Mouse (Mus musculus): Measurements from ENCODE around the gene Mcrip1. TPM values are rescaled to one million over a fixed set of nuclear protein-coding genes. Genes with fewer than 3 reads are reported as not detected.

The Mcrip1 gene
- polyA plus RNA-seq, 1 experiment from 2014 or later, result 219 TPM

GRCm38 (mm10) chr11:120501018-120501417, 48.5 kb downstream of the Mcrip1 start:
- no peaks in the 10 kb centered on the region for H3K9me3 ChIP-seq (replicated peaks)
- H3K27me3 ChIP-seq, result no peaks in the 10 kb centered on the region
- ATAC-seq (ENCODE audit: low FRiP score), result no peak
- H3K27ac ChIP-seq, result no peak overlapping the region
- no peaks in the 10 kb centered on the region for H3K4me1 ChIP-seq
- H3K9ac ChIP-seq, result no peak overlapping the region
- H3K36me3 ChIP-seq, result peaks cover 35% of the 10 kb centered on the region
- 62% methylated on average over 6 of the region's 6 CpGs for WGBS
- no peak overlapping the region for H3K4me3 ChIP-seq
- no peak overlapping the region for H3K4me2 ChIP-seq (replicated peaks)

GRCm38 (mm10) chr11:120500357-120500756, 49.2 kb downstream of the Mcrip1 start:
- Histone ChIP-seq H3K4me2 (replicated peaks) (no peak overlapping the region), H3K9ac (no peak overlapping the region), H3K27me3 (no peaks in the 10 kb centered on the region), H3K9me3 (replicated peaks) (no peaks in the 10 kb centered on the region), H3K4me3 (no peak overlapping the region), H3K4me1 (no peaks in the 10 kb centered on the region), H3K27ac (no peak overlapping the region), H3K36me3 (peaks cover 42% of the 10 kb centered on the region)
- 19% methylated on average over 3 of the region's 3 CpGs for WGBS
- no peak for ATAC-seq (ENCODE audit: low FRiP score)

- Histone ChIP-seq H3K4me3 (no peak overlapping the region), H3K9me3 (replicated peaks) (no peaks in the 10 kb centered on the region), H3K27me3 (no peaks in the 10 kb centered on the region), H3K27ac (no peak overlapping the region), H3K4me2 (replicated peaks) (no peak overlapping the region), H3K9ac (no peak overlapping the region), H3K36me3 (peaks cover 46% of the 10 kb centered on the region), H3K4me1 (no peaks in the 10 kb centered on the region)
- no peak for ATAC-seq (ENCODE audit: low FRiP score)
- WGBS, result 81% methylated on average over 6 of the region's 6 CpGs
These were observed 49.6 kb downstream of the Mcrip1 start for GRCm38 (mm10) chr11:120499894-120500293.

- H3K9me3 ChIP-seq (replicated peaks), result no peaks in the 10 kb centered on the region
- 87% methylated on average over 5 of the region's 5 CpGs for WGBS
- H3K27ac ChIP-seq, result no peak overlapping the region
- H3K4me3 ChIP-seq, result no peak overlapping the region
- peaks cover under 1% of the 10 kb centered on the region for H3K4me1 ChIP-seq
- no peak for ATAC-seq (ENCODE audit: low FRiP score)
- no peak overlapping the region for H3K4me2 ChIP-seq (replicated peaks)
- H3K36me3 ChIP-seq, result peaks cover 53% of the 10 kb centered on the region
- H3K9ac ChIP-seq, result peak overlapping the region; percentile 23; the same call in 1 of the 2 replicates
- H3K27me3 ChIP-seq, result no peaks in the 10 kb centered on the region
These were observed 50.6 kb downstream of the Mcrip1 start for GRCm38 (mm10) chr11:120498891-120499290.

GRCm38 (mm10) chr11:120498226-120498625, 51.3 kb downstream of the Mcrip1 start:
- Histone ChIP-seq H3K4me2 (replicated peaks) (no peak overlapping the region), H3K27ac (no peak overlapping the region), H3K36me3 (peaks cover 53% of the 10 kb centered on the region), H3K4me3 (no peak overlapping the region), H3K9me3 (replicated peaks) (no peaks in the 10 kb centered on the region), H3K27me3 (no peaks in the 10 kb centered on the region), H3K9ac (no peak overlapping the region), H3K4me1 (peaks cover 7% of the 10 kb centered on the region)
- WGBS, result 95% methylated on average over 12 of the region's 12 CpGs
- ATAC-seq (ENCODE audit: low FRiP score), result no peak

GRCm38 (mm10) chr11:120497436-120497835, 52.1 kb downstream of the Mcrip1 start:
- no peak overlapping the region for H3K4me2 ChIP-seq (replicated peaks)
- peaks cover 15% of the 10 kb centered on the region for H3K4me1 ChIP-seq
- H3K9me3 ChIP-seq (replicated peaks), result no peaks in the 10 kb centered on the region
- no peak overlapping the region for H3K9ac ChIP-seq
- no peak overlapping the region for H3K4me3 ChIP-seq
- 92% methylated on average over 3 of the region's 3 CpGs for WGBS
- H3K36me3 ChIP-seq, result peaks cover 53% of the 10 kb centered on the region
- H3K27me3 ChIP-seq, result no peaks in the 10 kb centered on the region
- ATAC-seq (ENCODE audit: low FRiP score), result no peak
- no peak overlapping the region for H3K27ac ChIP-seq

- Histone ChIP-seq H3K27ac (no peak overlapping the region), H3K27me3 (no peaks in the 10 kb centered on the region), H3K4me3 (no peak overlapping the region), H3K36me3 (peaks cover 49% of the 10 kb centered on the region), H3K4me2 (replicated peaks) (peak overlapping the region; percentile 86; the same call in 1 of the 2 replicates), H3K4me1 (peaks cover 34% of the 10 kb centered on the region), H3K9me3 (replicated peaks) (no peaks in the 10 kb centered on the region), H3K9ac (no peak overlapping the region)
- WGBS, result 83% methylated on average over 3 of the region's 3 CpGs
- ATAC-seq (ENCODE audit: low FRiP score), result no peak
These were observed 55.6 kb downstream of the Mcrip1 start for GRCm38 (mm10) chr11:120493911-120494310.

- Histone ChIP-seq H3K9me3 (replicated peaks) (no peaks in the 10 kb centered on the region), H3K4me2 (replicated peaks) (peak overlapping the region; percentile 86), H3K27me3 (no peaks in the 10 kb centered on the region), H3K27ac (peak overlapping the region; percentile 81), H3K4me3 (peak overlapping the region; percentile 80), H3K4me1 (peaks cover 34% of the 10 kb centered on the region), H3K36me3 (peaks cover 49% of the 10 kb centered on the region), H3K9ac (peak overlapping the region; percentile 82)
- ATAC-seq (ENCODE audit: low FRiP score), result no peak
- WGBS, result 57% methylated on average over 3 of the region's 3 CpGs
These were observed 56.2 kb downstream of the Mcrip1 start for GRCm38 (mm10) chr11:120493351-120493750.

Other genes starting within 250 kb of the Mcrip1 start
- 3,608 and 3,685 TPM in 2 replicates for gene Actg1, start 201.2 kb downstream of the Mcrip1 start, polyA plus RNA-seq (2016; fragmentation: Nextera tagmentation; extraction: Ambion mirVana)
- gene Fscn2, start 188.2 kb downstream of the Mcrip1 start, polyA plus RNA-seq (2016; fragmentation: Nextera tagmentation; extraction: Ambion mirVana), result 1.2 and 1.3 TPM in 2 replicates
- 52.2 and 59.1 TPM in 2 replicates for gene Faap100, start 171.0 kb downstream of the Mcrip1 start, polyA plus RNA-seq (2016; fragmentation: Nextera tagmentation; extraction: Ambion mirVana)
- gene Nploc4, start 112.0 kb downstream of the Mcrip1 start, polyA plus RNA-seq (2016; fragmentation: Nextera tagmentation; extraction: Ambion mirVana), result 51.4 and 51.5 TPM in 2 replicates
- gene Tspan10, start 107.1 kb downstream of the Mcrip1 start, polyA plus RNA-seq (2016; fragmentation: Nextera tagmentation; extraction: Ambion mirVana), result not detected in 2 replicates
- not detected in 2 replicates for gene Pde6g, start 96.2 kb downstream of the Mcrip1 start, polyA plus RNA-seq (2016; fragmentation: Nextera tagmentation; extraction: Ambion mirVana)
- 10.6 and 11.3 TPM in 2 replicates for gene Oxld1, start 91.7 kb downstream of the Mcrip1 start, polyA plus RNA-seq (2016; fragmentation: Nextera tagmentation; extraction: Ambion mirVana)
- gene Ccdc137, start 91.6 kb downstream of the Mcrip1 start, polyA plus RNA-seq (2016; fragmentation: Nextera tagmentation; extraction: Ambion mirVana), result 33.8 and 35.5 TPM in 2 replicates
- gene Arl16, start 82.1 kb downstream of the Mcrip1 start, polyA plus RNA-seq (2016; fragmentation: Nextera tagmentation; extraction: Ambion mirVana), result 57.1 and 58.4 TPM in 2 replicates
- gene Mrpl12, start 65.1 kb downstream of the Mcrip1 start, polyA plus RNA-seq (2016; fragmentation: Nextera tagmentation; extraction: Ambion mirVana), result 104 and 108 TPM in 2 replicates
- 37.7 and 38.0 TPM in 2 replicates for gene Slc25a10, start 57.9 kb downstream of the Mcrip1 start, polyA plus RNA-seq (2016; fragmentation: Nextera tagmentation; extraction: Ambion mirVana)
- 0.47 and 0.54 TPM in 2 replicates for gene Gcgr, start 19.0 kb downstream of the Mcrip1 start, polyA plus RNA-seq (2016; fragmentation: Nextera tagmentation; extraction: Ambion mirVana)
- gene Ppp1r27, start 1.4 kb upstream of the Mcrip1 start, polyA plus RNA-seq (2016; fragmentation: Nextera tagmentation; extraction: Ambion mirVana), result not detected in 2 replicates
- gene P4hb, start 23.5 kb upstream of the Mcrip1 start, polyA plus RNA-seq (2016; fragmentation: Nextera tagmentation; extraction: Ambion mirVana), result 473 and 486 TPM in 2 replicates
- 548 TPM in 2 replicates for gene Arhgdia, start 31.9 kb upstream of the Mcrip1 start, polyA plus RNA-seq (2016; fragmentation: Nextera tagmentation; extraction: Ambion mirVana)
- gene Alyref, start 48.6 kb upstream of the Mcrip1 start, polyA plus RNA-seq (2016; fragmentation: Nextera tagmentation; extraction: Ambion mirVana), result 539 and 588 TPM in 2 replicates
- gene Anapc11, start 48.7 kb upstream of the Mcrip1 start, polyA plus RNA-seq (2016; fragmentation: Nextera tagmentation; extraction: Ambion mirVana), result 153 and 170 TPM in 2 replicates
- gene Npb, start 58.8 kb upstream of the Mcrip1 start, polyA plus RNA-seq (2016; fragmentation: Nextera tagmentation; extraction: Ambion mirVana), result 1.0 and 1.3 TPM in 2 replicates
- gene Pcyt2, start 68.2 kb upstream of the Mcrip1 start, polyA plus RNA-seq (2016; fragmentation: Nextera tagmentation; extraction: Ambion mirVana), result 145 and 148 TPM in 2 replicates
- 43.9 and 50.0 TPM in 2 replicates for gene Sirt7, start 75.5 kb upstream of the Mcrip1 start, polyA plus RNA-seq (2016; fragmentation: Nextera tagmentation; extraction: Ambion mirVana)
- 40.1 TPM in 2 replicates for gene Mafg, start 83.9 kb upstream of the Mcrip1 start, polyA plus RNA-seq (2016; fragmentation: Nextera tagmentation; extraction: Ambion mirVana)
- 28.5 and 28.8 TPM in 2 replicates for gene Pycr1, start 94.0 kb upstream of the Mcrip1 start, polyA plus RNA-seq (2016; fragmentation: Nextera tagmentation; extraction: Ambion mirVana)
- gene Myadml2, start 98.4 kb upstream of the Mcrip1 start, polyA plus RNA-seq (2016; fragmentation: Nextera tagmentation; extraction: Ambion mirVana), result 0.39 and 0.60 TPM in 2 replicates
- gene Notum, start 111.4 kb upstream of the Mcrip1 start, polyA plus RNA-seq (2016; fragmentation: Nextera tagmentation; extraction: Ambion mirVana), result 1.7 and 3.0 TPM in 2 replicates
- gene Aspscr1, start 123.2 kb upstream of the Mcrip1 start, polyA plus RNA-seq (2016; fragmentation: Nextera tagmentation; extraction: Ambion mirVana), result 144 and 151 TPM in 2 replicates
- gene Cenpx, start 164.0 kb upstream of the Mcrip1 start, polyA plus RNA-seq (2016; fragmentation: Nextera tagmentation; extraction: Ambion mirVana), result 106 and 113 TPM in 2 replicates
- 75.3 and 78.8 TPM in 2 replicates for gene Lrrc45, start 164.2 kb upstream of the Mcrip1 start, polyA plus RNA-seq (2016; fragmentation: Nextera tagmentation; extraction: Ambion mirVana)
- 98.4 and 99.9 TPM in 2 replicates for gene Rac3, start 171.7 kb upstream of the Mcrip1 start, polyA plus RNA-seq (2016; fragmentation: Nextera tagmentation; extraction: Ambion mirVana)
- 11.6 and 12.2 TPM in 2 replicates for gene Dcxr, start 177.6 kb upstream of the Mcrip1 start, polyA plus RNA-seq (2016; fragmentation: Nextera tagmentation; extraction: Ambion mirVana)
- 1.6 and 2.6 TPM in 2 replicates for gene Cbr2, start 182.4 kb upstream of the Mcrip1 start, polyA plus RNA-seq (2016; fragmentation: Nextera tagmentation; extraction: Ambion mirVana)
- gene Hmga1b, start 213.1 kb upstream of the Mcrip1 start, polyA plus RNA-seq (2016; fragmentation: Nextera tagmentation; extraction: Ambion mirVana), result 3.0 and 4.0 TPM in 2 replicates
- gene Rfng, start 234.5 kb upstream of the Mcrip1 start, polyA plus RNA-seq (2016; fragmentation: Nextera tagmentation; extraction: Ambion mirVana), result 68.5 and 70.1 TPM in 2 replicates
- gene Gps1, start 234.5 kb upstream of the Mcrip1 start, polyA plus RNA-seq (2016; fragmentation: Nextera tagmentation; extraction: Ambion mirVana), result 223 and 232 TPM in 2 replicates
- gene Dus1l, start 246.7 kb upstream of the Mcrip1 start, polyA plus RNA-seq (2016; fragmentation: Nextera tagmentation; extraction: Ambion mirVana), result 54.5 and 60.0 TPM in 2 replicates

Measured in hindbrain, embryonic 12.5 days (tissue).